Mouse (Mus musculus) forebrain, postnatal 0 days (tissue): ENCODE measurements at regions not wholly inside any gene's neighbourhood (a gene's known extent, or its start where the extent isn't known, plus 50 kb on each side); places are given as distances from the start of the nearest gene placed in this dataset.
"Not testable (repeated sequence)": the region's sequence is repeated elsewhere in the genome, so short reads cannot be mapped to it uniquely, and the experiment has no call there.

Experiments used
- ATAC-seq: fragments of 200-750 bp; cut with Nextera tagmentation; 2 replicates; pipeline ENCODE4 v1.8.0; 2017; ENCODE audit warnings: mild to moderate bottlenecking, moderate library complexity
- DNase-seq: peaks from one replicate; pipeline ENCODE4 v3.0.0-alpha.2; 2015
- H3K27ac ChIP-seq: fragments of 300-500 bp; sonication (generic); 2 replicates; pipeline ENCODE4 v1.5.1; 2014; ENCODE audit warnings: low read depth, mild to moderate bottlenecking, antibody characterized with exemption, low read length, moderate library complexity, mixed read lengths
- H3K27me3 ChIP-seq: fragments of 300-500 bp; sonication (generic); 2 replicates; pipeline ENCODE4 v1.6.1; 2014; ENCODE audit warnings: mild to moderate bottlenecking, low read length, mixed read lengths; ENCODE audit not compliant: insufficient read depth
- H3K36me3 ChIP-seq: fragments of 300-500 bp; sonication (generic); 2 replicates; pipeline ENCODE4 v1.6.1; 2014; ENCODE audit warnings: mild to moderate bottlenecking, moderate library complexity; ENCODE audit not compliant: insufficient read depth
- H3K4me1 ChIP-seq: fragments of 300-500 bp; sonication (generic); 2 replicates; pipeline ENCODE4 v1.6.1; 2014; ENCODE audit warnings: antibody characterized with exemption; ENCODE audit not compliant: insufficient read depth
- H3K4me2 ChIP-seq: fragments of 300-500 bp; sonication (generic); 2 replicates; pipeline ENCODE4 v1.6.1; 2014; ENCODE audit warnings: low read depth, mild to moderate bottlenecking, moderate library complexity
- H3K4me3 ChIP-seq: fragments of 300-500 bp; sonication (generic); 2 replicates; pipeline ENCODE4 v1.5.1; 2014; ENCODE audit warnings: low read depth, low read length, mixed read lengths
- H3K9ac ChIP-seq: fragments of 300-500 bp; sonication (generic); 2 replicates; pipeline ENCODE4 v1.6.1; 2014; ENCODE audit warnings: mild to moderate bottlenecking
- H3K9me3 ChIP-seq: fragments of 300-500 bp; sonication (generic); 2 replicates; pipeline ENCODE4 v1.6.1; 2016; ENCODE audit warnings: low read length
- CTCF ChIP-seq: sonication (generic); IDR thresholded peaks from 2 replicates; pipeline ENCODE4 v1.5.1; 2016; ENCODE audit warnings: antibody characterized with exemption, control low read depth, low read depth
- WGBS: fragments of 180-500 bp; shearing (Covaris S2); extraction: QIAGEN DNeasy Blood & Tissue Kit; methylation state at CpG from one replicate; pipeline ENCODE4 v1.1.7; 2014; 5-methylcytosine and 5-hydroxymethylcytosine counted together

- Histone ChIP-seq H3K9ac (no peak overlapping the region), H3K4me1 (no peaks in the 10 kb centered on the region), H3K27me3 (no peaks in the 10 kb centered on the region), H3K4me3 (no peak overlapping the region), H3K4me2 (no peak overlapping the region), H3K36me3 (no peaks in the 10 kb centered on the region), H3K27ac (no peak overlapping the region), H3K9me3 (no peaks in the 10 kb centered on the region)
- DNase-seq (no peak), ATAC-seq (no peak)
- 44% methylated on average over 2 of the region's 2 CpGs for WGBS
- no peak for TF ChIP-seq CTCF
Observed at GRCm38 (mm10) chr3:22285904-22286303, 209.5 kb downstream of the Tbl1xr1 start.

- Histone ChIP-seq H3K4me1 (no peaks in the 10 kb centered on the region), H3K4me3 (no peak overlapping the region), H3K9ac (no peak overlapping the region), H3K27me3 (no peaks in the 10 kb centered on the region), H3K9me3 (no peaks in the 10 kb centered on the region), H3K27ac (no peak overlapping the region), H3K4me2 (no peak overlapping the region), H3K36me3 (no peaks in the 10 kb centered on the region)
- 81% methylated on average over 3 of the region's 3 CpGs for WGBS
- TF ChIP-seq CTCF = no peak
- ATAC-seq (no peak), DNase-seq (no peak)
Observed at GRCm38 (mm10) chr3:22293466-22293865, 217.0 kb downstream of the Tbl1xr1 start.

GRCm38 (mm10) chr3:22294081-22294480 is 217.6 kb downstream of the Tbl1xr1 start:
- not testable (repeated sequence) for ATAC-seq, H3K9me3 ChIP-seq
- 91% methylated on average over 1 of the region's 1 CpGs for WGBS

GRCm38 (mm10) chr3:22296925-22297324 is 220.5 kb downstream of the Tbl1xr1 start:
- not testable (repeated sequence) for H3K9me3 ChIP-seq, H3K27ac ChIP-seq, H3K36me3 ChIP-seq, H3K4me3 ChIP-seq, DNase-seq, H3K27me3 ChIP-seq, H3K9ac ChIP-seq, ATAC-seq, H3K4me2 ChIP-seq, H3K4me1 ChIP-seq
- 75% methylated on average over 1 of the region's 1 CpGs for WGBS

More at GRCm38 (mm10) chr3:22294081-22294480, 217.6 kb downstream of the Tbl1xr1 start:
- DNase-seq, H3K9ac ChIP-seq, H3K4me3 ChIP-seq, H3K4me1 ChIP-seq, H3K36me3 ChIP-seq, H3K4me2 ChIP-seq, H3K27ac ChIP-seq, H3K27me3 ChIP-seq: not testable (repeated sequence)

GRCm38 (mm10) chr3:22297831-22298230 is 221.4 kb downstream of the Tbl1xr1 start:
- H3K36me3 ChIP-seq, ATAC-seq, H3K9ac ChIP-seq, H3K27ac ChIP-seq, H3K27me3 ChIP-seq, H3K4me2 ChIP-seq, H3K4me3 ChIP-seq, H3K4me1 ChIP-seq, H3K9me3 ChIP-seq, DNase-seq: not testable (repeated sequence)
- WGBS = 81% methylated on average over 1 of the region's 1 CpGs

- no peaks in the 10 kb centered on the region for H3K27me3 ChIP-seq
- H3K4me3 ChIP-seq = no peak overlapping the region
- no peak for TF ChIP-seq CTCF
- DNase-seq (no peak), ATAC-seq (no peak)
- no peak overlapping the region for H3K4me2 ChIP-seq
- H3K4me1 ChIP-seq = no peaks in the 10 kb centered on the region
- no peak overlapping the region for H3K9ac ChIP-seq
- H3K9me3 ChIP-seq = no peaks in the 10 kb centered on the region
- H3K27ac ChIP-seq = no peak overlapping the region
- H3K36me3 ChIP-seq = no peaks in the 10 kb centered on the region
- WGBS = 87% methylated on average over 5 of the region's 5 CpGs
Observed at GRCm38 (mm10) chr3:22300553-22300952, 224.1 kb downstream of the Tbl1xr1 start.

- H3K36me3 ChIP-seq = no peaks in the 10 kb centered on the region
- 46% methylated on average over 5 of the region's 5 CpGs for WGBS
- no peak overlapping the region for H3K4me3 ChIP-seq
- ATAC-seq (0 out of 2 replicates have a peak, but pooled peaks have one; percentile 18), DNase-seq (no peak)
- no peak overlapping the region for H3K9ac ChIP-seq
- H3K27me3 ChIP-seq = no peaks in the 10 kb centered on the region
- H3K9me3 ChIP-seq = no peaks in the 10 kb centered on the region
- H3K4me2 ChIP-seq = no peak overlapping the region
- TF ChIP-seq CTCF = no peak
- no peak overlapping the region for H3K27ac ChIP-seq
- no peaks in the 10 kb centered on the region for H3K4me1 ChIP-seq
Observed at GRCm38 (mm10) chr3:22301991-22302517, 225.6 kb downstream of the Tbl1xr1 start.

- Histone ChIP-seq H3K36me3 (no peaks in the 10 kb centered on the region), H3K4me2 (no peak overlapping the region), H3K4me3 (no peak overlapping the region), H3K27ac (no peak overlapping the region), H3K27me3 (no peaks in the 10 kb centered on the region), H3K9ac (no peak overlapping the region), H3K9me3 (no peaks in the 10 kb centered on the region), H3K4me1 (no peaks in the 10 kb centered on the region)
- 41% methylated on average over 1 of the region's 1 CpGs for WGBS
- ATAC-seq (no peak), DNase-seq (no peak)
- TF ChIP-seq CTCF = no peak
Observed at GRCm38 (mm10) chr3:22304145-22304544, 227.7 kb downstream of the Tbl1xr1 start.
